Comparison of ENCODE assay signal across 18 mouse cellular contexts in genomic region chr15:81166291-81166690, GRCm38 (mm10).
"Had no signal": no experiment of that assay in that cellular context is flagged by ENCODE, and none has a peak within 500 bp of the region (broad histone marks: within the 10 kb centered on the region; RNA-seq: fewer than 3 reads in every experiment).

No protein-coding gene starts in this region.

- H3K9ac ChIP-seq: kidney, embryonic 15.5 days; limb, embryonic 12.5 days; limb, embryonic 15.5 days; liver, embryonic 14.5 days; liver, postnatal 0 days; lung, embryonic 14.5 days; midbrain, embryonic 12.5 days; midbrain, embryonic 15.5 days; neural tube, embryonic 13.5 days had no signal

- H3K4me3 ChIP-seq: kidney, embryonic 15.5 days; limb, embryonic 12.5 days; limb, embryonic 15.5 days; midbrain, embryonic 12.5 days; midbrain, embryonic 15.5 days; neural tube, embryonic 13.5 days had no signal

- H3K36me3 ChIP-seq: kidney, embryonic 15.5 days; limb, embryonic 15.5 days; midbrain, embryonic 12.5 days; midbrain, embryonic 15.5 days; neural tube, embryonic 13.5 days had no signal

- H3K4me2 ChIP-seq: kidney, embryonic 15.5 days; limb, embryonic 12.5 days; limb, embryonic 15.5 days; liver, embryonic 11.5 days; lung, embryonic 14.5 days; midbrain, embryonic 12.5 days; midbrain, embryonic 15.5 days; neural tube, embryonic 13.5 days had no signal

- ATAC-seq: liver, postnatal 0 days; lung, postnatal 0 days; midbrain, embryonic 15.5 days had no signal

- H3K27me3 ChIP-seq: kidney, embryonic 15.5 days; limb, embryonic 12.5 days; limb, embryonic 15.5 days; midbrain, embryonic 12.5 days; midbrain, embryonic 15.5 days; neural tube, embryonic 13.5 days had no signal

- DNase-seq: kidney, adult 2 months; kidney, postnatal 14 days; kidney, postnatal 4 days; left cerebral cortex, postnatal 4 days; liver, postnatal 0 days; lung, embryonic 14.5 days; thymus, adult 2 months; thymus, postnatal 25 days had no signal

- H3K27ac ChIP-seq: limb, embryonic 12.5 days; limb, embryonic 15.5 days; liver, embryonic 14.5 days; macrophage; midbrain, embryonic 12.5 days; midbrain, embryonic 15.5 days; neural tube, embryonic 13.5 days had no signal

- H3K9me3 ChIP-seq: kidney, embryonic 15.5 days; limb, embryonic 12.5 days; limb, embryonic 15.5 days; midbrain, embryonic 12.5 days; midbrain, embryonic 15.5 days; neural tube, embryonic 13.5 days had no signal

- H3K4me1 ChIP-seq: limb, embryonic 12.5 days; midbrain, embryonic 12.5 days; midbrain, embryonic 15.5 days had no signal
